In the genomic region with DNA sequence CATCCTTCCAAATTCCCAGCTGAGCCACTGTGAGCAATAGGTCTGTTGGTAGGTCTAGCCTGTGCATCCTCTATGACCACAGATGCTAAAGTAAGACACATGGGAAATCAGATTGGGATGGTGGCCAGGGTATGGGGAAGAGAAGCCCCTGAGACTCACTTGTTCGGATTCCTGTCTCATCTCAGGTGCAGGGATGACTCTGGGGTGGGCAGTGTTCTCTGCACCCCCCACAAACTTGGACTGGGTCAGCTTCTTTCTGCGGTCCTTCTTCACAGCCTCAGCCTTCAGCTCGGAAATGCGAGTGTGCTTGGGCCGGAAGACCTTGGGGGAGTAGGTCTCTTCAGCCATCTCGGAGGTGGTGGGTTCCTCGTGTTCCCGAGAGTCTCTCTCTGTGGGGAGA, we compare ENCODE assay signal across 23 mouse cellular contexts. TPM values are rescaled to one million over a fixed set of nuclear protein-coding genes. Genes with fewer than 3 reads are reported as not detected.
"Had no signal": no experiment of that assay in that cellular context is flagged by ENCODE, and none has a peak within 500 bp of the region (broad histone marks: within the 10 kb centered on the region; RNA-seq: fewer than 3 reads in every experiment).

No protein-coding gene starts in this region.

- H3K4me2 ChIP-seq: liver, embryonic 13.5 days; liver, embryonic 15.5 days; lung, embryonic 15.5 days; midbrain, embryonic 11.5 days; midbrain, embryonic 13.5 days; midbrain, embryonic 15.5 days; neural tube, embryonic 13.5 days; neural tube, embryonic 15.5 days had no signal

- H3K27ac ChIP-seq: liver, embryonic 13.5 days; liver, embryonic 15.5 days; lung, embryonic 15.5 days; macrophage; midbrain, embryonic 13.5 days; midbrain, embryonic 15.5 days; neural tube, embryonic 13.5 days; neural tube, embryonic 15.5 days had no signal

- H3K4me3 ChIP-seq: liver, embryonic 13.5 days; liver, embryonic 15.5 days; lung, embryonic 15.5 days; megakaryocyte, embryonic 14.5 days; midbrain, embryonic 13.5 days; midbrain, embryonic 15.5 days; neural tube, embryonic 13.5 days; neural tube, embryonic 15.5 days had no signal

- ATAC-seq: liver, postnatal 0 days; lung, postnatal 0 days; midbrain, embryonic 13.5 days; midbrain, embryonic 15.5 days had no signal

- H3K4me1 ChIP-seq: liver, embryonic 13.5 days; liver, embryonic 15.5 days had no signal

- H3K27me3 ChIP-seq: liver, embryonic 15.5 days; lung, embryonic 15.5 days; midbrain, embryonic 13.5 days; midbrain, embryonic 15.5 days; neural tube, embryonic 13.5 days; neural tube, embryonic 15.5 days had no signal

- H3K36me3 ChIP-seq: liver, embryonic 13.5 days; liver, embryonic 15.5 days; midbrain, embryonic 13.5 days; midbrain, embryonic 15.5 days had no signal

- H3K9me3 ChIP-seq: liver, embryonic 13.5 days; liver, embryonic 15.5 days; lung, embryonic 15.5 days; megakaryocyte, embryonic 14.5 days; midbrain, embryonic 13.5 days; midbrain, embryonic 15.5 days; neural tube, embryonic 13.5 days; neural tube, embryonic 15.5 days had no signal

- DNase-seq: liver, embryonic 13.5 days; liver, postnatal 0 days; lung, adult 2 months; lung, postnatal 14 days; lung, postnatal 36 days; retina, postnatal 1 day; right cerebral cortex, adult 18-20 months; right cerebral cortex, postnatal 25 days; right cerebral cortex, postnatal 4 days; spleen, adult 18-20 months; thymus, adult 18-20 months; thymus, postnatal 14 days; thymus, postnatal 36 days had no signal

- H3K9ac ChIP-seq: liver, embryonic 13.5 days; liver, embryonic 15.5 days; liver, postnatal 0 days; lung, embryonic 15.5 days; midbrain, embryonic 13.5 days; midbrain, embryonic 15.5 days; neural tube, embryonic 13.5 days; neural tube, embryonic 15.5 days had no signal

RNA-seq across cellular contexts. Expression of a gene that starts 39.4 kb away (rescaled TPM):
- polyA plus RNA-seq: macrophage had no signal
